Mouse (Mus musculus) gastrocnemius, postnatal 4 days (tissue): ENCODE results near the gene Aatk. TPM values are rescaled to one million over a fixed set of nuclear protein-coding genes. Genes with fewer than 3 reads are reported as not detected.

Experiments used
- DNase-seq, 2 experiments: peaks; one replicate each; pipeline ENCODE4 v3.0.0; 2021 to 2022; ENCODE audit warnings: low spot score in 2 of 2, mixed read lengths in 2 of 2
- long read RNA-seq, 2 experiments: library from polyadenylated mRNA; stranded (forward); transcript quantifications; one replicate each; pipeline ENCODE4 v2.0.0; 2021
- total RNA-seq, 2 experiments: library from RNA; stranded (reverse); gene quantifications; 2 replicates each; pipeline ENCODE4 v1.2.3; 2021

Aatk gene
- total RNA-seq, result 10 to 100 TPM; 25.9 to 29.2 TPM
- long read RNA-seq, experiment 1, full-length matches to known transcripts, result 6 of 49 reads
- long read RNA-seq, experiment 1, partial matches to known transcripts, result 36 of 49 reads
- long read RNA-seq, experiment 1, other reads (novel, unspliced or antisense), result 7 of 49 reads
- long read RNA-seq, experiment 2, full-length matches to known transcripts, result 3 of 33 reads
- long read RNA-seq, experiment 2, partial matches to known transcripts, result 17 of 33 reads
- long read RNA-seq, experiment 2, other reads (novel, unspliced or antisense), result 13 of 33 reads

- no peak for DNase-seq
Observed at GRCm38 (mm10) chr11:120046553-120047191, at the start of gene Aatk. Gene Aatk, minus strand, starts transcription at chr11:120047167.

GRCm38 (mm10) chr11:120092817-120093591 lies 46.0 kb upstream of the Aatk start:
- DNase-seq, result no peak

- DNase-seq, result no peak
Observed at GRCm38 (mm10) chr11:120090661-120091060, 43.7 kb upstream of the Aatk start.

- peak; percentile 92 to 97 for DNase-seq
Observed at GRCm38 (mm10) chr11:120086702-120087152, 39.8 kb upstream of the Aatk start, which contains the start of gene Cep131. Gene Cep131, minus strand, starts transcription at chr11:120086827.

- DNase-seq, result peak in 1 of 2 experiments; percentile 56
Observed at GRCm38 (mm10) chr11:120085891-120086627, 39.1 kb upstream of the Aatk start.

GRCm38 (mm10) chr11:120080282-120080681 lies 33.3 kb upstream of the Aatk start:
- DNase-seq, result no peak

- DNase-seq, result no peak
Observed at GRCm38 (mm10) chr11:120076191-120076590, 29.2 kb upstream of the Aatk start.

GRCm38 (mm10) chr11:120072986-120073647 lies 26.1 kb upstream of the Aatk start:
- no peak for DNase-seq

- DNase-seq, result no peak
Observed at GRCm38 (mm10) chr11:120071731-120072320, 24.9 kb upstream of the Aatk start.

GRCm38 (mm10) chr11:120071065-120071464 lies 24.1 kb upstream of the Aatk start:
- DNase-seq, result no peak

GRCm38 (mm10) chr11:120070286-120070930 lies 23.4 kb upstream of the Aatk start:
- DNase-seq, result no peak

GRCm38 (mm10) chr11:120069261-120069660 lies 22.3 kb upstream of the Aatk start:
- no peak for DNase-seq

- no peak for DNase-seq
Observed at GRCm38 (mm10) chr11:120067834-120068233, 20.9 kb upstream of the Aatk start.

- peak; percentile 50 to 66 for DNase-seq
Observed at GRCm38 (mm10) chr11:120065291-120065690, 18.3 kb upstream of the Aatk start.

GRCm38 (mm10) chr11:120064668-120065040 lies 17.7 kb upstream of the Aatk start:
- DNase-seq, result no peak

GRCm38 (mm10) chr11:120064006-120064667 lies 17.2 kb upstream of the Aatk start:
- no peak for DNase-seq

- no peak for DNase-seq
Observed at GRCm38 (mm10) chr11:120063326-120063725, 16.4 kb upstream of the Aatk start.

- DNase-seq, result no peak
Observed at GRCm38 (mm10) chr11:120060634-120061033, 13.7 kb upstream of the Aatk start.
